Mouse (Mus musculus) liver, postnatal 0 days (tissue): Measurements from ENCODE around the gene Tiam1.

ENCODE experiments used
- CTCF ChIP-seq: sonication (generic); IDR thresholded peaks from 2 replicates; pipeline ENCODE4 v1.5.1; 2016; ENCODE audit warnings: antibody characterized with exemption, low read depth
- EP300 ChIP-seq: IDR thresholded peaks from 2 replicates; pipeline ENCODE4 v1.6.1; 2016; ENCODE audit warnings: antibody characterized with exemption, low read depth, mild to moderate bottlenecking

DNA sequence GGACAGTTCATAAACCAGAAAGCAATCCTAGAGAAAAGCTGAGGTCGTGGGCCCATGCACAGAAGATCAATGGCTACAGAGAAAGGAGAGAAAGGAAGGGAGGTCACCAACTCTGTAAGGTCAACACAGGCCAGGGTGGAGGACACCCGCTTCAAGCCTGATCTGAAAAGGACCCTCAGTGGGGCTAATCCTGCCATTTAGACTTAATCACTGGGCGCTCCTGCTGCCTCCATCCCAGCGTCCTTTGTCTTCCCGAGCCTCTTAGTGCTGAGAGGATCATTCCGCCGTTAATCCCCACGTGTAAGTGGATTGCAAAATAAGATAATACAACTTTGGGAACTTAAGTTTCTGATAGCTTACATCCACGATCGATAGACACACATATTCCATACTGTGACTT lies 11.2 kb downstream of the Tiam1 start:
- TF ChIP-seq EP300 (no peak), CTCF (no peak)
